Mouse (Mus musculus): ENCODE data around the gene Atg16l1.

GRCm38 (mm10) chr1:87793138-87793449 is 37.4 kb downstream of the Atg16l1 start:
- no peak for TF ChIP-seq CTCF (IDR thresholded peaks at IDR 0.05; ENCODE audit: low read depth)
- no peak for TF ChIP-seq EP300 (optimal IDR thresholded peaks at IDR 0.05)
